Mouse (Mus musculus) retina, postnatal 7 days (tissue): Measurements from ENCODE around the gene Scnn1b.

ENCODE experiments used
- DNase-seq: peaks from one replicate; pipeline ENCODE4 v3.0.0-alpha.2; 2012; ENCODE audit warnings: low read depth, low spot score

The Scnn1b gene

GRCm38 (mm10) chr7:121963883-121964398 lies 99.1 kb downstream of the Scnn1b start:
- DNase-seq: peak; percentile 43

- DNase-seq: no peak
Measured at GRCm38 (mm10) chr7:121966169-121966568, 101.3 kb downstream of the Scnn1b start.
